Mouse (Mus musculus) CD4-positive, CD25-positive, alpha-beta regulatory T cell, adult 4 months (primary cell): ENCODE data around the gene Abcc8. TPM values are rescaled to one million over a fixed set of nuclear protein-coding genes. Genes with fewer than 3 reads are reported as not detected.

Experiments
- ATAC-seq: one replicate; pipeline ENCODE4 v1.8.0; 2017
- polyA plus RNA-seq, 2 experiments: library from polyadenylated mRNA; unstranded; fragments of 100-300 nt; shearing (Covaris generic); gene quantifications; one replicate each; pipeline ENCODE4 v1.2.1; 2017

Abcc8 gene
- polyA plus RNA-seq, 2 experiments from 2014 or later, result not detected

GRCm38 (mm10) chr7:46105484-46105883 is 74.3 kb downstream of the Abcc8 start:
- no peak for ATAC-seq

GRCm38 (mm10) chr7:46104256-46104915 is 75.4 kb downstream of the Abcc8 start:
- ATAC-seq, result no peak

- no peak for ATAC-seq
Measured at GRCm38 (mm10) chr7:46103771-46104170, 76.1 kb downstream of the Abcc8 start.

GRCm38 (mm10) chr7:46103075-46103591 is 76.7 kb downstream of the Abcc8 start:
- ATAC-seq, result no peak

- ATAC-seq, result peak; percentile 53
Measured at GRCm38 (mm10) chr7:46100563-46100962, 79.3 kb downstream of the Abcc8 start, which contains the start of gene Kcnj11. TSS of gene Kcnj11 (minus strand) at chr7:46100764.

- ATAC-seq, result no peak
Measured at GRCm38 (mm10) chr7:46099682-46100081, 80.2 kb downstream of the Abcc8 start.

GRCm38 (mm10) chr7:46098919-46099286 is 80.9 kb downstream of the Abcc8 start:
- ATAC-seq, result no peak

GRCm38 (mm10) chr7:46098221-46098918 is 81.5 kb downstream of the Abcc8 start:
- no peak for ATAC-seq

- no peak for ATAC-seq
Measured at GRCm38 (mm10) chr7:46097319-46097783, 82.5 kb downstream of the Abcc8 start.

GRCm38 (mm10) chr7:46096136-46096535 is 83.7 kb downstream of the Abcc8 start:
- no peak for ATAC-seq

- ATAC-seq, result no peak
Measured at GRCm38 (mm10) chr7:46092803-46093202, 87.0 kb downstream of the Abcc8 start.

GRCm38 (mm10) chr7:46088241-46088640 is 91.6 kb downstream of the Abcc8 start:
- ATAC-seq, result no peak

GRCm38 (mm10) chr7:46086378-46086777 is 93.5 kb downstream of the Abcc8 start:
- ATAC-seq, result no peak

GRCm38 (mm10) chr7:46084839-46085513 is 94.9 kb downstream of the Abcc8 start:
- no peak for ATAC-seq

- ATAC-seq, result no peak
Measured at GRCm38 (mm10) chr7:46084024-46084423, 95.8 kb downstream of the Abcc8 start.

GRCm38 (mm10) chr7:46077675-46078074 is 102.2 kb downstream of the Abcc8 start:
- ATAC-seq, result no peak

GRCm38 (mm10) chr7:46076844-46077243 is 103.0 kb downstream of the Abcc8 start:
- no peak for ATAC-seq

- no peak for ATAC-seq
Measured at GRCm38 (mm10) chr7:46068831-46069230, 111.0 kb downstream of the Abcc8 start.

GRCm38 (mm10) chr7:46063296-46063695 is 116.5 kb downstream of the Abcc8 start:
- no peak for ATAC-seq

GRCm38 (mm10) chr7:46061614-46062013 is 118.2 kb downstream of the Abcc8 start:
- no peak for ATAC-seq

GRCm38 (mm10) chr7:46060688-46061087 is 119.1 kb downstream of the Abcc8 start:
- no peak for ATAC-seq

GRCm38 (mm10) chr7:46058882-46059281 is 121.0 kb downstream of the Abcc8 start:
- peak; percentile 95 for ATAC-seq
